Mouse (Mus musculus): Measurements from ENCODE around the gene Ccnh. TPM values are rescaled to one million over a fixed set of nuclear protein-coding genes. Genes with fewer than 3 reads are reported as not detected.
"Not testable (repeated sequence)": the region's sequence is repeated elsewhere in the genome, so short reads cannot be mapped to it uniquely, and the experiment has no call there.

Ccnh gene
- total and polyA plus RNA-seq, 3 experiments = 39.3 to 109 (median 85.4) TPM

GRCm38 (mm10) chr13:85143361-85143760 lies 45.8 kb upstream of the Ccnh start:
- H3K36me3 ChIP-seq (replicated peaks in 1 of 2; ENCODE audit: control insufficient read depth in 1 of 2, insufficient read depth in 1 of 2, low read length in 1 of 2); H3K4me2 ChIP-seq (ENCODE audit: insufficient read depth, low read depth, poor library complexity, severe bottlenecking); H3K9me3 ChIP-seq (replicated peaks; ENCODE audit: low read length); in situ Hi-C loops (cut with MboI; ENCODE audit: low pct_ligation_motif_present, low pct_unique_long_range_greater_than_20kb, low sequenced_read_pairs); H3K4me1 ChIP-seq (ENCODE audit: control insufficient read depth in 1 of 2, insufficient read depth in 2 of 2); DNase-seq (ENCODE audit: extremely low read depth); dilution Hi-C loops (cut with MboI; ENCODE audit: extremely low pct_ligation_motif_present, extremely low pct_unique_long_range_greater_than_20kb, low sequenced_read_pairs); H3K27me3 ChIP-seq (replicated peaks); H3K4me3 ChIP-seq (replicated peaks in 1 of 3; ENCODE audit: low read depth in 2 of 3, low read length in 2 of 3, poor library complexity in 1 of 3); H3K79me2 ChIP-seq (replicated peaks; ENCODE audit: control insufficient read depth, extremely low read depth, insufficient read depth, poor library complexity, severe bottlenecking); H3K27ac ChIP-seq (ENCODE audit: insufficient read depth, low read depth); H3K9ac ChIP-seq (ENCODE audit: insufficient read depth, low read depth): not testable (repeated sequence)

- Histone ChIP-seq H3K4me2 (ENCODE audit: insufficient read depth, low read depth, poor library complexity, severe bottlenecking) (no peak overlapping the region), H3K4me3 (replicated peaks in 1 of 3; ENCODE audit: low read depth in 2 of 3, low read length in 2 of 3, poor library complexity in 1 of 3) (no peak overlapping the region), H3K4me1 (ENCODE audit: control insufficient read depth in 1 of 2, insufficient read depth in 2 of 2) (no peaks in the 10 kb centered on the region), H3K79me2 (replicated peaks; ENCODE audit: control insufficient read depth, extremely low read depth, insufficient read depth, poor library complexity, severe bottlenecking) (no peaks in the 10 kb centered on the region), H3K27ac (ENCODE audit: insufficient read depth, low read depth) (no peak overlapping the region), H3K9me3 (replicated peaks; ENCODE audit: low read length) (no peaks in the 10 kb centered on the region), H3K9ac (ENCODE audit: insufficient read depth, low read depth) (no peak overlapping the region), H3K27me3 (replicated peaks) (no peaks in the 10 kb centered on the region), H3K36me3 (replicated peaks in 1 of 2; ENCODE audit: control insufficient read depth in 1 of 2, insufficient read depth in 1 of 2, low read length in 1 of 2) (no peaks in the 10 kb centered on the region)
- TF ChIP-seq MAZ (IDR thresholded peaks at IDR 0.05; ENCODE audit: low read depth, low read length) (no peak), EP300 (IDR thresholded peaks at IDR 0.05; ENCODE audit: low read length) (no peak), BHLHE40 (IDR thresholded peaks at IDR 0.05; ENCODE audit: low read depth, low read length) (no peak), HCFC1 (IDR thresholded peaks at IDR 0.05; ENCODE audit: low read depth, low read length) (no peak), ETS1 (conservative IDR thresholded peaks at IDR 0.05; ENCODE audit: low read depth, low read length) (no peak), ZMIZ1 (IDR thresholded peaks at IDR 0.05; ENCODE audit: low read depth, low read length) (no peak), UBTF (IDR thresholded peaks at IDR 0.05; ENCODE audit: low read depth, low read length) (no peak), CHD2 (IDR thresholded peaks at IDR 0.05; ENCODE audit: low read length) (no peak), POLR2A (IDR thresholded peaks at IDR 0.05; ENCODE audit: low read depth, low read length) (no peak), TBP (conservative IDR thresholded peaks at IDR 0.05; ENCODE audit: low read depth, low read length) (no peak), IRF4 (IDR thresholded peaks at IDR 0.05; ENCODE audit: low read depth, low read length) (no peak), ZKSCAN1 (IDR thresholded peaks at IDR 0.05; ENCODE audit: borderline replicate concordance, low read depth, low read length) (no peak)
- no peak for DNase-seq (ENCODE audit: extremely low read depth)
- dilution Hi-C loops (cut with MboI; ENCODE audit: extremely low pct_ligation_motif_present, extremely low pct_unique_long_range_greater_than_20kb, low sequenced_read_pairs) (no loop called here), in situ Hi-C loops (cut with MboI; ENCODE audit: low pct_ligation_motif_present, low pct_unique_long_range_greater_than_20kb, low sequenced_read_pairs) (no loop called here)
Measured at GRCm38 (mm10) chr13:85146471-85146870, 42.7 kb upstream of the Ccnh start.

GRCm38 (mm10) chr13:85154746-85155145 lies 34.5 kb upstream of the Ccnh start:
- Histone ChIP-seq H3K4me3 (replicated peaks in 1 of 3; ENCODE audit: low read depth in 2 of 3, low read length in 2 of 3, poor library complexity in 1 of 3) (no peak overlapping the region), H3K27ac (ENCODE audit: insufficient read depth, low read depth) (no peak overlapping the region), H3K4me2 (ENCODE audit: insufficient read depth, low read depth, poor library complexity, severe bottlenecking) (no peak overlapping the region), H3K36me3 (replicated peaks in 1 of 2; ENCODE audit: control insufficient read depth in 1 of 2, insufficient read depth in 1 of 2, low read length in 1 of 2) (no peaks in the 10 kb centered on the region), H3K4me1 (ENCODE audit: control insufficient read depth in 1 of 2, insufficient read depth in 2 of 2) (no peaks in the 10 kb centered on the region), H3K79me2 (replicated peaks; ENCODE audit: control insufficient read depth, extremely low read depth, insufficient read depth, poor library complexity, severe bottlenecking) (no peaks in the 10 kb centered on the region), H3K27me3 (replicated peaks) (no peaks in the 10 kb centered on the region), H3K9ac (ENCODE audit: insufficient read depth, low read depth) (no peak overlapping the region), H3K9me3 (replicated peaks; ENCODE audit: low read length) (no peaks in the 10 kb centered on the region)
- in situ Hi-C loops (cut with MboI; ENCODE audit: low pct_ligation_motif_present, low pct_unique_long_range_greater_than_20kb, low sequenced_read_pairs) = loop anchor here (25.0 kb wide), 1 partner anchor 217 kb away; no protein-coding TSS in a partner anchor
- TF ChIP-seq USF2 (conservative IDR thresholded peaks at IDR 0.05; ENCODE audit: low read depth, low read length) = no peak
- TF ChIP-seq IRF4 (IDR thresholded peaks at IDR 0.05; ENCODE audit: low read depth, low read length) = no peak
- no peak for TF ChIP-seq MEF2A (IDR thresholded peaks at IDR 0.05; ENCODE audit: borderline replicate concordance, low read depth, low read length)
- TF ChIP-seq KAT2A (IDR thresholded peaks at IDR 0.05; ENCODE audit: insufficient replicate concordance, low read length) = no peak
- TF ChIP-seq SIN3A (IDR thresholded peaks at IDR 0.05; ENCODE audit: low read length) = no peak
- TF ChIP-seq BHLHE40 (IDR thresholded peaks at IDR 0.05; ENCODE audit: low read depth, low read length) = no peak
- no peak for TF ChIP-seq JUN (IDR thresholded peaks at IDR 0.05; ENCODE audit: insufficient read depth, low read depth, low read length)
- dilution Hi-C loops (cut with MboI; ENCODE audit: extremely low pct_ligation_motif_present, extremely low pct_unique_long_range_greater_than_20kb, low sequenced_read_pairs) = no loop called here
- DNase-seq (ENCODE audit: extremely low read depth) = no peak
